Mouse (Mus musculus): ENCODE measurements around the gene Usp38. TPM values are rescaled to one million over a fixed set of nuclear protein-coding genes. Genes with fewer than 3 reads are reported as not detected.
"Not testable (repeated sequence)": the region's sequence is repeated elsewhere in the genome, so short reads cannot be mapped to it uniquely, and the experiment has no call there.

Usp38 gene
- polyA plus RNA-seq (2016; fragmentation: Nextera tagmentation; extraction: Ambion mirVana) = 19.3 and 20.7 TPM in 2 replicates

GRCm38 (mm10) chr8:81014789-81015699, at the start of gene Usp38:
Gene Usp38 (minus strand): TSS chr8:81014928.
- Histone ChIP-seq H3K27me3 (replicated peaks) (no peaks in the 10 kb centered on the region), H3K4me3 (peak within 1 kb of the TSS; percentile 98), H3K4me1 (peaks cover 46% of the 10 kb centered on the region), H3K9me3 (replicated peaks) (no peaks in the 10 kb centered on the region), H3K27ac (peak within 1 kb of the TSS; percentile 91), H3K9ac (peak within 1 kb of the TSS; percentile 97), H3K36me3 (peaks cover 15% of the 10 kb centered on the region), H3K4me2 (peak within 1 kb of the TSS; percentile 90)
- WGBS (ENCODE audit: insufficient replicate concordance) = 2% methylated on average over 57 of the region's 57 CpGs
- peak; percentile 95 for ATAC-seq

- H3K27me3 ChIP-seq (replicated peaks) = no peaks in the 10 kb centered on the region
- no peak for ATAC-seq
- no peaks in the 10 kb centered on the region for H3K9me3 ChIP-seq (replicated peaks)
- no peak overlapping the region for H3K9ac ChIP-seq
- H3K36me3 ChIP-seq = no peaks in the 10 kb centered on the region
- no peaks in the 10 kb centered on the region for H3K4me1 ChIP-seq
- H3K4me2 ChIP-seq = no peak overlapping the region
- WGBS (ENCODE audit: insufficient replicate concordance) = 51% methylated on average over 3 of the region's 3 CpGs
- no peak overlapping the region for H3K4me3 ChIP-seq
- no peak overlapping the region for H3K27ac ChIP-seq
These were observed 47.8 kb upstream of the Usp38 start for GRCm38 (mm10) chr8:81062566-81062965.

GRCm38 (mm10) chr8:81061950-81062349, 47.2 kb upstream of the Usp38 start:
- no peaks in the 10 kb centered on the region for H3K36me3 ChIP-seq
- WGBS (ENCODE audit: insufficient replicate concordance) = 20% methylated on average over 3 of the region's 3 CpGs
- ATAC-seq = no peak
- H3K4me2 ChIP-seq = no peak overlapping the region
- H3K4me1 ChIP-seq = no peaks in the 10 kb centered on the region
- no peaks in the 10 kb centered on the region for H3K9me3 ChIP-seq (replicated peaks)
- no peak overlapping the region for H3K9ac ChIP-seq
- H3K27ac ChIP-seq = no peak overlapping the region
- H3K4me3 ChIP-seq = no peak overlapping the region
- H3K27me3 ChIP-seq (replicated peaks) = no peaks in the 10 kb centered on the region

GRCm38 (mm10) chr8:81044201-81044600, 29.5 kb upstream of the Usp38 start:
- Histone ChIP-seq H3K4me1 (no peaks in the 10 kb centered on the region), H3K4me2 (no peak overlapping the region), H3K27me3 (replicated peaks) (no peaks in the 10 kb centered on the region), H3K9me3 (replicated peaks) (no peaks in the 10 kb centered on the region), H3K36me3 (no peaks in the 10 kb centered on the region), H3K4me3 (no peak overlapping the region), H3K27ac (no peak overlapping the region), H3K9ac (no peak overlapping the region)
- ATAC-seq = no peak
- 38% methylated on average over 3 of the region's 3 CpGs for WGBS (ENCODE audit: insufficient replicate concordance)

GRCm38 (mm10) chr8:81027991-81028390, 13.3 kb upstream of the Usp38 start:
- no peak overlapping the region for H3K27ac ChIP-seq
- WGBS (ENCODE audit: insufficient replicate concordance) = 46% methylated on average over 2 of the region's 2 CpGs
- no peaks in the 10 kb centered on the region for H3K36me3 ChIP-seq
- H3K4me1 ChIP-seq = no peaks in the 10 kb centered on the region
- H3K9me3 ChIP-seq (replicated peaks) = peaks cover 18% of the 10 kb centered on the region
- no peak for ATAC-seq
- H3K4me2 ChIP-seq = no peak overlapping the region
- no peak overlapping the region for H3K9ac ChIP-seq
- H3K4me3 ChIP-seq = no peak overlapping the region
- H3K27me3 ChIP-seq (replicated peaks) = no peaks in the 10 kb centered on the region

- not testable (repeated sequence) for H3K4me3 ChIP-seq; H3K27me3 ChIP-seq (replicated peaks); ATAC-seq; H3K27ac ChIP-seq; H3K36me3 ChIP-seq; H3K9ac ChIP-seq; H3K9me3 ChIP-seq (replicated peaks); H3K4me2 ChIP-seq
- WGBS (ENCODE audit: insufficient replicate concordance) = 82% methylated on average over 8 of the region's 8 CpGs
- peaks cover 23% of the 10 kb centered on the region for H3K4me1 ChIP-seq
These were observed 2.8 kb upstream of the Usp38 start for GRCm38 (mm10) chr8:81017548-81017947.

GRCm38 (mm10) chr8:81013811-81014530, 757 bp downstream of the Usp38 start:
- WGBS (ENCODE audit: insufficient replicate concordance) = under 1% methylated on average over 45 of the region's 45 CpGs
- H3K27me3 ChIP-seq (replicated peaks) = no peaks in the 10 kb centered on the region
- peak overlapping the region; percentile 89 for H3K27ac ChIP-seq
- peak overlapping the region; percentile 90 for H3K4me2 ChIP-seq
- peak overlapping the region; percentile 98 for H3K4me3 ChIP-seq
- H3K9me3 ChIP-seq (replicated peaks) = no peaks in the 10 kb centered on the region
- H3K4me1 ChIP-seq = peaks cover 48% of the 10 kb centered on the region
- ATAC-seq = peak; percentile 0
- H3K9ac ChIP-seq = peak overlapping the region; percentile 97
- H3K36me3 ChIP-seq = peaks cover 25% of the 10 kb centered on the region

GRCm38 (mm10) chr8:81012699-81013098, 2.0 kb downstream of the Usp38 start:
- no peak for ATAC-seq
- H3K36me3 ChIP-seq = peaks cover 38% of the 10 kb centered on the region
- H3K4me3 ChIP-seq = peak overlapping the region; percentile 98
- no peaks in the 10 kb centered on the region for H3K27me3 ChIP-seq (replicated peaks)
- peak overlapping the region; percentile 90 for H3K4me2 ChIP-seq
- 35% methylated on average over 2 of the region's 2 CpGs for WGBS (ENCODE audit: insufficient replicate concordance)
- H3K27ac ChIP-seq = no peak overlapping the region
- no peaks in the 10 kb centered on the region for H3K9me3 ChIP-seq (replicated peaks)
- peaks cover 48% of the 10 kb centered on the region for H3K4me1 ChIP-seq
- H3K9ac ChIP-seq = peak overlapping the region; percentile 97

- 52% methylated on average over 4 of the region's 4 CpGs for WGBS (ENCODE audit: insufficient replicate concordance)
- Histone ChIP-seq H3K27me3 (replicated peaks) (no peaks in the 10 kb centered on the region), H3K4me1 (peaks cover 48% of the 10 kb centered on the region), H3K4me3 (peak overlapping the region; percentile 98), H3K36me3 (peaks cover 44% of the 10 kb centered on the region), H3K9me3 (replicated peaks) (no peaks in the 10 kb centered on the region), H3K4me2 (peak overlapping the region; percentile 90), H3K27ac (peak overlapping the region; percentile 48; the same call in 1 of the 2 replicates), H3K9ac (peak overlapping the region; percentile 97)
- ATAC-seq = no peak
These were observed 2.6 kb downstream of the Usp38 start for GRCm38 (mm10) chr8:81012031-81012560.

- ATAC-seq = no peak
- Histone ChIP-seq H3K36me3 (peaks cover 61% of the 10 kb centered on the region), H3K27ac (no peak overlapping the region), H3K4me2 (peak overlapping the region; percentile 90; the same call in 1 of the 2 replicates), H3K4me3 (no peak overlapping the region), H3K27me3 (replicated peaks) (no peaks in the 10 kb centered on the region), H3K9ac (no peak overlapping the region), H3K9me3 (replicated peaks) (no peaks in the 10 kb centered on the region), H3K4me1 (peaks cover 40% of the 10 kb centered on the region)
- WGBS (ENCODE audit: insufficient replicate concordance) = 54% methylated on average over 5 of the region's 5 CpGs
These were observed 4.3 kb downstream of the Usp38 start for GRCm38 (mm10) chr8:81010386-81010785.

GRCm38 (mm10) chr8:81005114-81005513, 9.6 kb downstream of the Usp38 start:
- no peak overlapping the region for H3K4me3 ChIP-seq
- H3K27ac ChIP-seq = no peak overlapping the region
- no peak for ATAC-seq
- H3K9ac ChIP-seq = no peak overlapping the region
- no peaks in the 10 kb centered on the region for H3K27me3 ChIP-seq (replicated peaks)
- H3K9me3 ChIP-seq (replicated peaks) = no peaks in the 10 kb centered on the region
- WGBS (ENCODE audit: insufficient replicate concordance) = 77% methylated on average over 1 of the region's 1 CpGs
- no peak overlapping the region for H3K4me2 ChIP-seq
- H3K4me1 ChIP-seq = peaks cover 2% of the 10 kb centered on the region; the same call in 1 of the 2 replicates
- H3K36me3 ChIP-seq = peaks cover 89% of the 10 kb centered on the region

GRCm38 (mm10) chr8:80996632-80997031, 18.1 kb downstream of the Usp38 start:
- Histone ChIP-seq H3K27ac (no peak overlapping the region), H3K9ac (no peak overlapping the region), H3K4me2 (no peak overlapping the region), H3K4me1 (no peaks in the 10 kb centered on the region), H3K36me3 (peaks cover 91% of the 10 kb centered on the region), H3K9me3 (replicated peaks) (no peaks in the 10 kb centered on the region), H3K4me3 (no peak overlapping the region), H3K27me3 (replicated peaks) (no peaks in the 10 kb centered on the region)
- ATAC-seq = no peak
- WGBS (ENCODE audit: insufficient replicate concordance) = 39% methylated on average over 1 of the region's 1 CpGs
